Mouse (Mus musculus) bone marrow macrophage, adult 2 months (primary cell): ENCODE data around the gene Fam161a. TPM values are rescaled to one million over a fixed set of nuclear protein-coding genes. Genes with fewer than 3 reads are reported as not detected.

ENCODE experiments used
- H3K27ac ChIP-seq: 2 replicates; pipeline ENCODE4 v1.5.1; 2012; ENCODE audit warnings: low read depth, low read length; ENCODE audit not compliant: insufficient read depth
- H3K4me1 ChIP-seq: 2 replicates; pipeline ENCODE4 v1.6.1; 2012; ENCODE audit warnings: low read length; ENCODE audit not compliant: control insufficient read depth, insufficient read depth
- H3K4me3 ChIP-seq: 2 replicates; pipeline ENCODE4 v1.5.1; 2012; ENCODE audit warnings: mild to moderate bottlenecking, low read length, moderate library complexity; ENCODE audit not compliant: insufficient read depth
- CTCF ChIP-seq: IDR thresholded peaks from 2 replicates; pipeline ENCODE4 v1.5.1; 2012; ENCODE audit warnings: low read depth, mild to moderate bottlenecking, low read length, moderate library complexity
- POLR2A ChIP-seq: IDR thresholded peaks from 2 replicates; pipeline ENCODE4 v1.6.1; 2012; ENCODE audit warnings: mild to moderate bottlenecking, low read depth, low read length, borderline replicate concordance
- polyA plus RNA-seq: library from polyadenylated mRNA; stranded (reverse); fragments of >200 nt; gene quantifications from 2 replicates; pipeline ENCODE4 v1.2.4, GENCODE M21; 2012; ENCODE audit not compliant: missing spikeins, insufficient read depth, insufficient read length

Gene Fam161a
- polyA plus RNA-seq, 1 experiment: 8.1 TPM

- Histone ChIP-seq H3K27ac (peak overlapping the region; percentile 60), H3K4me1 (peaks cover 27% of the 10 kb centered on the region), H3K4me3 (no peak overlapping the region)
- TF ChIP-seq POLR2A (no peak), CTCF (no peak)
Measured at GRCm38 (mm10) chr11:23074841-23075240, 67.5 kb downstream of the Fam161a start.

- no peak overlapping the region for H3K4me3 ChIP-seq
- TF ChIP-seq CTCF (no peak), POLR2A (no peak)
Measured at GRCm38 (mm10) chr11:23078541-23078940, 71.2 kb downstream of the Fam161a start.

More at GRCm38 (mm10) chr11:23078541-23078940, 71.2 kb downstream of the Fam161a start:
- Histone ChIP-seq H3K4me1 (peaks cover 41% of the 10 kb centered on the region), H3K27ac (no peak overlapping the region)

Other genes with a start within 250 kb of the Fam161a start
- 19.7 and 20.5 TPM in 2 replicates for gene B3gnt2, start 146.6 kb upstream of the Fam161a start, polyA plus RNA-seq
- gene Zrsr1, start 35.5 kb upstream of the Fam161a start, polyA plus RNA-seq: 25.0 and 31.7 TPM in 2 replicates
- 56.5 and 58.5 TPM in 2 replicates for gene Gm28048, start 25.4 kb upstream of the Fam161a start, polyA plus RNA-seq
- gene Commd1, start 25.1 kb upstream of the Fam161a start, polyA plus RNA-seq: 72.7 and 85.7 TPM in 2 replicates
- gene Cct4, start 17.0 kb upstream of the Fam161a start, polyA plus RNA-seq: 132 and 134 TPM in 2 replicates
- gene Xpo1, start 248.5 kb downstream of the Fam161a start, polyA plus RNA-seq: 57.5 and 70.5 TPM in 2 replicates